Mouse (Mus musculus) left cerebral cortex, adult 18-20 months (tissue): ENCODE data around the gene Rbms2. TPM values are rescaled to one million over a fixed set of nuclear protein-coding genes. Genes with fewer than 3 reads are reported as not detected.
"Not testable (repeated sequence)": the region's sequence is repeated elsewhere in the genome, so short reads cannot be mapped to it uniquely, and the experiment has no call there.

Experiments
- DNase-seq, 2 experiments: peaks; one replicate each; pipeline ENCODE4 v3.0.0; 2021 to 2022; ENCODE audit warnings: low spot score in 2 of 2, mixed read lengths in 1 of 2
- long read RNA-seq, 2 experiments: library from polyadenylated mRNA; stranded (forward); transcript quantifications; one replicate each; pipeline ENCODE4 v2.0.0; 2021
- total RNA-seq, 2 experiments: library from RNA; stranded (reverse); gene quantifications; 2 replicates each; pipeline ENCODE4 v1.2.3; 2021

Gene Rbms2
- 10 to 100 TPM; 14.9 to 15.4 TPM for total RNA-seq
- long read RNA-seq, experiment 1, partial matches to known transcripts, result 4 of 4 reads
- long read RNA-seq, experiment 1, other reads (novel, unspliced or antisense), result 0 of 4 reads
- long read RNA-seq, experiment 2, partial matches to known transcripts, result 2 of 3 reads
- long read RNA-seq, experiment 2, other reads (novel, unspliced or antisense), result 1 of 3 reads

GRCm38 (mm10) chr10:128179989-128180388 lies at the start of gene Rbms2:
Gene Rbms2 (minus strand): TSS chr10:128180297.
- DNase-seq, result no peak

GRCm38 (mm10) chr10:128228009-128228408 lies 47.9 kb upstream of the Rbms2 start:
- no peak for DNase-seq

GRCm38 (mm10) chr10:128227592-128227991 lies 47.5 kb upstream of the Rbms2 start:
- DNase-seq, result no peak

- no peak for DNase-seq
Measured at GRCm38 (mm10) chr10:128225538-128225937, 45.4 kb upstream of the Rbms2 start, which contains the start of gene Mip. Gene Mip (plus strand): TSS chr10:128225838.

- DNase-seq, result no peak
Measured at GRCm38 (mm10) chr10:128225064-128225463, 45.0 kb upstream of the Rbms2 start.

GRCm38 (mm10) chr10:128221533-128222286 lies 41.6 kb upstream of the Rbms2 start:
- no peak for DNase-seq

- DNase-seq, result no peak
Measured at GRCm38 (mm10) chr10:128218387-128219117, 38.5 kb upstream of the Rbms2 start.

GRCm38 (mm10) chr10:128214981-128215380 lies 34.9 kb upstream of the Rbms2 start:
- DNase-seq, result no peak

- DNase-seq, result not testable (repeated sequence)
Measured at GRCm38 (mm10) chr10:128214112-128214511, 34.0 kb upstream of the Rbms2 start.

- DNase-seq, result peak; percentile 49 to 53
Measured at GRCm38 (mm10) chr10:128212871-128213323, 32.8 kb upstream of the Rbms2 start.

GRCm38 (mm10) chr10:128212148-128212547 lies 32.1 kb upstream of the Rbms2 start:
- no peak for DNase-seq

- peak; percentile 89 to 92 for DNase-seq
Measured at GRCm38 (mm10) chr10:128211390-128212108, 31.5 kb upstream of the Rbms2 start, which contains the start of gene Spryd4. Gene Spryd4 (minus strand): TSS chr10:128211807.

GRCm38 (mm10) chr10:128210954-128211353 lies 30.9 kb upstream of the Rbms2 start:
- peak; percentile 10 to 17 for DNase-seq

GRCm38 (mm10) chr10:128210131-128210530 lies 30.0 kb upstream of the Rbms2 start:
- no peak for DNase-seq

GRCm38 (mm10) chr10:128209311-128210009 lies 29.4 kb upstream of the Rbms2 start:
- DNase-seq, result no peak

- DNase-seq, result no peak
Measured at GRCm38 (mm10) chr10:128208326-128208725, 28.2 kb upstream of the Rbms2 start.

GRCm38 (mm10) chr10:128204941-128205340 lies 24.8 kb upstream of the Rbms2 start:
- no peak for DNase-seq

- DNase-seq, result no peak
Measured at GRCm38 (mm10) chr10:128201856-128202255, 21.8 kb upstream of the Rbms2 start.

GRCm38 (mm10) chr10:128194551-128195461 lies 14.7 kb upstream of the Rbms2 start:
- peak; percentile 65 to 74 for DNase-seq
